Mouse (Mus musculus): ENCODE results near the gene Fitm2. TPM values are rescaled to one million over a fixed set of nuclear protein-coding genes. Genes with fewer than 3 reads are reported as not detected.

Fitm2 gene
- polyA plus RNA-seq, 1 experiment from 2014 or later, result 14.2 TPM

DNA sequence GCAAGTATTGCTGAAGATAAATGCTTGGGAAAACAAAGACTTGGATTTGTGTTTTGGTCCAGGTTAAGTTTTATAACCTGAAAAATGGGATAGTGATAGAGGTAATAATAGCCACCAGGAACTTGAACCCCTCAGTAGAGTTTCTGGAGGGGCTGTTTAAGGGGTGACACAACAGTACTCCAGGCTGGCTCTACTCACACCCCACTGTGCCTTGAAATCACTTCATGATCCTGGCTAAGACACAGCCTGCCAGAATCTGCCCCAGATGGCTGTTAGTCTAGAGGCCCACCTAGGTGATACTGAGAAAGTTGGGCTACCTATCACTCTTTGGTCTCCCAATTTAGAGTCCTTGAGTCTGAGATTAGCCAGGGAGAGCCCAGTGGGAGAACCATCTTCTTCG, 32.9 kb downstream of the Fitm2 start:
- Histone ChIP-seq H3K4me3 (peak overlapping the region; percentile 70), H3K27me3 (replicated peaks) (no peaks in the 10 kb centered on the region), H3K9ac (peak overlapping the region; percentile 85), H3K27ac (no peak overlapping the region), H3K4me2 (replicated peaks) (peak overlapping the region; percentile 64), H3K36me3 (no peaks in the 10 kb centered on the region), H3K4me1 (peaks cover 32% of the 10 kb centered on the region), H3K9me3 (no peaks in the 10 kb centered on the region)
- no peak for ATAC-seq (ENCODE audit: low FRiP score, low read depth)
- 80% methylated on average over 1 of the region's 1 CpGs for WGBS

- WGBS, result 1% methylated on average over 30 of the region's 30 CpGs
- no peaks in the 10 kb centered on the region for H3K36me3 ChIP-seq
- no peaks in the 10 kb centered on the region for H3K27me3 ChIP-seq (replicated peaks)
- peak; percentile 59 for ATAC-seq (ENCODE audit: low FRiP score, low read depth)
- H3K4me1 ChIP-seq, result peaks cover 32% of the 10 kb centered on the region
- peak overlapping the region; percentile 64 for H3K4me2 ChIP-seq (replicated peaks)
- no peaks in the 10 kb centered on the region for H3K9me3 ChIP-seq
- peak overlapping the region; percentile 85 for H3K9ac ChIP-seq
- H3K27ac ChIP-seq, result peak overlapping the region; percentile 55
- peak overlapping the region; percentile 70 for H3K4me3 ChIP-seq
Measured at GRCm38 (mm10) chr2:163438619-163439451, 33.6 kb downstream of the Fitm2 start.

GRCm38 (mm10) chr2:163438246-163438618, 34.2 kb downstream of the Fitm2 start, which contains the start of gene Gdap1l1:
Gene Gdap1l1, plus strand, starts transcription at chr2:163438476.
- ATAC-seq (ENCODE audit: low FRiP score, low read depth), result peak; percentile 82
- no peaks in the 10 kb centered on the region for H3K9me3 ChIP-seq
- peak within 1 kb of the TSS; percentile 70 for H3K4me3 ChIP-seq
- peak within 1 kb of the TSS; percentile 64 for H3K4me2 ChIP-seq (replicated peaks)
- 1% methylated on average over 18 of the region's 18 CpGs for WGBS
- peak within 1 kb of the TSS; percentile 85 for H3K9ac ChIP-seq
- H3K27ac ChIP-seq, result peak within 1 kb of the TSS; percentile 55
- H3K4me1 ChIP-seq, result peaks cover 32% of the 10 kb centered on the region
- no peaks in the 10 kb centered on the region for H3K27me3 ChIP-seq (replicated peaks)
- no peaks in the 10 kb centered on the region for H3K36me3 ChIP-seq

DNA sequence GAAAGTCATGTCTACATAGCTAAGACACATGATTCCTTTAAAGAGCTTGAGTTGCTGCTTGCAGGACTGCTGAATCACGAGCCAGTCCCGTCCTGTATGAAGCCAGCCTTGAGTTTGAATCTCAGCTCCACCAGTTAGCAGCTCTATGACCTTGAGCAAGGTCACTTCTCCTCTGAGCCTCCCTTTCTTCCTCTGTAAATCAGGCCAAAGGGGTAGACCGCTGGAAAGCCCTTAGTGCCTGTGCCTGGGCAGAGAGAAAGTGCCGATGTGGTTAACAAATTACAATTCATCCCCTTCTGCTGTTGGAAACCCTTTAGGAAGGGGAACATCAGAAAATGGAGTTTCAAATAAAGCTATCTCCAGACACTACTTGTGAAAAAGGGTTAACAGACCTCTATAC, 34.6 kb downstream of the Fitm2 start:
- no peaks in the 10 kb centered on the region for H3K9me3 ChIP-seq
- H3K4me2 ChIP-seq (replicated peaks), result peak overlapping the region; percentile 64
- H3K27me3 ChIP-seq (replicated peaks), result no peaks in the 10 kb centered on the region
- no peak overlapping the region for H3K27ac ChIP-seq
- ATAC-seq (ENCODE audit: low FRiP score, low read depth), result peak; percentile 19; the same call in 1 of the 2 replicates
- peaks cover 32% of the 10 kb centered on the region for H3K4me1 ChIP-seq
- 40% methylated on average over 4 of the region's 4 CpGs for WGBS
- peak overlapping the region; percentile 85; the same call in 1 of the 2 replicates for H3K9ac ChIP-seq
- peak overlapping the region; percentile 70 for H3K4me3 ChIP-seq
- H3K36me3 ChIP-seq, result no peaks in the 10 kb centered on the region

DNA sequence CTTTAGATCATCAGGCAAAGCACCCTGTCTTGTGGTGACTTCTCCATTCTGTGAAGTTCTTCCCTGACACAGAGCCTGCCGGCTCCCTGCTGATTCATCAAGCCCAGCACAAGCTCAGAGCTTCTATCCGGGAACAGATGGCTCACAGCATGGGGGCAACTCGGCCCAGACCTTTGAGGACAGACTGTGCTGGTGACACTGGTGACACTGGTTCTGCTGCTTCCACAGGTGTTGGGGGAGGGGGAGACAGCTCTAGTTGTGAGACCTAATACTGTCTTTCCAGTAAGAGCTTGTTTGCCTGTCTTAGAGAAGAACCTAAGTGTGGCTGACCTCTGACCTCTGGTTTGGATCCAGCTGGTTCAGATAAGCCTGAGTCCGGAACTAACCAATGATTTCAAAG, 38.5 kb downstream of the Fitm2 start:
- no peak for ATAC-seq (ENCODE audit: low FRiP score, low read depth)
- no peak overlapping the region for H3K4me2 ChIP-seq (replicated peaks)
- 18% methylated on average over 4 of the region's 4 CpGs for WGBS

GRCm38 (mm10) chr2:163431289-163431688, 41.1 kb downstream of the Fitm2 start:
- H3K27me3 ChIP-seq (replicated peaks), result no peaks in the 10 kb centered on the region
- H3K4me3 ChIP-seq, result no peak overlapping the region
- no peak overlapping the region for H3K9ac ChIP-seq
- ATAC-seq (ENCODE audit: low FRiP score, low read depth), result no peak
- no peaks in the 10 kb centered on the region for H3K36me3 ChIP-seq
- no peak overlapping the region for H3K27ac ChIP-seq
- WGBS, result 88% methylated on average over 9 of the region's 9 CpGs
- no peaks in the 10 kb centered on the region for H3K4me1 ChIP-seq
- H3K9me3 ChIP-seq, result no peaks in the 10 kb centered on the region
- no peak overlapping the region for H3K4me2 ChIP-seq (replicated peaks)

More for the DNA sequence above, 38.5 kb downstream of the Fitm2 start:
- no peak overlapping the region for H3K27ac ChIP-seq
- no peak overlapping the region for H3K4me3 ChIP-seq
- H3K9me3 ChIP-seq, result no peaks in the 10 kb centered on the region
- H3K4me1 ChIP-seq, result 0 out of 2 replicates have a peak, but pooled peaks cover 12% of the 10 kb centered on the region
- no peaks in the 10 kb centered on the region for H3K36me3 ChIP-seq
- H3K9ac ChIP-seq, result no peak overlapping the region
- no peaks in the 10 kb centered on the region for H3K27me3 ChIP-seq (replicated peaks)

DNA sequence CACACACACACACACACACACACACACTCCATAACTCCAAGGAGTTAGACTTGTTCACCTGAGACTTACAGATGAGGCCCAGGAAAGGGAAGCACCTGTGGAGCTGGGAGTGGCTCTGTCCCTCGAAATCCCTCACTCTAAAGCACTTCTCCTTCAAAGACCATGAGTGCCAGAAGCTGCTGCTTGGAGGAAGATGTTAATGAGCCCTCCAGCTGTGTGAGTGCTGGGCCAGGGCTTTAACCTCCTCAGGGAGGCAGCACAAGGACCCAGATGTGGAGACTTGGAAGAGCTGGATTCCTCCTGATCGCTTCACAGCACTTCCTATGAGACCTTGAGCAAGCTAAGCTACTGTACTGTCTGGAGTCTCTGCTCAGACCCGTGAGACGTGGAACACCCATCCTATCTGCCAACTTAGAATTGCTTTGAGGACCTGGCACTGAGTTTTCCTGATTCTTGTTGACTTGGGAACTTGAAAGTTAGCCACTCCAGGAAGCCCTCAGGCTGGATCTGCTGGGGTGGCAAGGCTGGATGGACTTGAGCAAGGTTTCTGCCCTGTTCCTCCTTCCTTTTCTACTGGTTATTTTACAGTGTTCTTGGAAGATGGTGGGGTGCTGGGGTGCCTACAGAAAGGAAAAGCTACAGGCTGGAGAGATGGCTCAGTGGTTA, 44.0 kb downstream of the Fitm2 start:
- ATAC-seq (ENCODE audit: low FRiP score, low read depth), result no peak

DNA sequence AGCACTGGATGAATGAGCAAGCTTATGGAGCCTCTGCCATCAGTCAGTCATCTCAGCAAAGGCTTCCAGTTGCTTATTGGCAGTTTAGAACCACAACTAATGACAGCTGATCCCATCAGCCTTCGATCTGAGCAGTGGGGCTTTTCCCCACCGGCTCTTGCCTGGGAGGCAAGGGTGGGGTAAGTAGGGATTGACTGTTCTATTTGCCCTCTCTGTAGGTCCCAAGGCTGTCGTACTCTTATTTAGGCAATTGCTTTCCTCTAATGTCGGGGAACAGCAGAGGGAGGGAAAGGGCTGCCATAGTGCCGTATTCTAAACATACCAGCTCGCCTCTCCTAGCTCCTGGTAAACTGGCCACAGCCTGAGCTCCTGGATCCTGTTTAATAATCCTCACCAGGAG, 47.8 kb downstream of the Fitm2 start, which contains the start of gene Oser1:
Gene Oser1 (minus strand): TSS at position 101 of the 400 bp plus-strand sequence.
- ATAC-seq (ENCODE audit: low FRiP score, low read depth), result no peak
- H3K9ac ChIP-seq, result no peak within 1 kb of the TSS
- no peak within 1 kb of the TSS for H3K27ac ChIP-seq
- no peak within 1 kb of the TSS for H3K4me2 ChIP-seq (replicated peaks)
- H3K36me3 ChIP-seq, result no peaks in the 10 kb centered on the region
- H3K4me3 ChIP-seq, result no peak within 1 kb of the TSS
- H3K27me3 ChIP-seq (replicated peaks), result no peaks in the 10 kb centered on the region
- WGBS, result 78% methylated on average over 6 of the region's 6 CpGs
- peaks cover 5% of the 10 kb centered on the region for H3K4me1 ChIP-seq
- H3K9me3 ChIP-seq, result no peaks in the 10 kb centered on the region

More for the DNA sequence above, 44.0 kb downstream of the Fitm2 start:
- Histone ChIP-seq H3K36me3 (no peaks in the 10 kb centered on the region), H3K27ac (no peak overlapping the region), H3K4me1 (no peaks in the 10 kb centered on the region), H3K4me3 (no peak overlapping the region), H3K9ac (no peak overlapping the region), H3K27me3 (replicated peaks) (no peaks in the 10 kb centered on the region), H3K4me2 (replicated peaks) (no peak overlapping the region), H3K9me3 (no peaks in the 10 kb centered on the region)
- WGBS, result 47% methylated on average over 4 of the region's 4 CpGs

- Histone ChIP-seq H3K4me2 (replicated peaks) (no peak overlapping the region), H3K27me3 (replicated peaks) (no peaks in the 10 kb centered on the region), H3K27ac (no peak overlapping the region), H3K4me1 (peaks cover 12% of the 10 kb centered on the region), H3K9me3 (no peaks in the 10 kb centered on the region), H3K4me3 (no peak overlapping the region), H3K9ac (no peak overlapping the region), H3K36me3 (no peaks in the 10 kb centered on the region)
- 85% methylated on average over 9 of the region's 9 CpGs for WGBS
- no peak for ATAC-seq (ENCODE audit: low FRiP score, low read depth)
Measured at GRCm38 (mm10) chr2:163422895-163423660, 49.4 kb downstream of the Fitm2 start.

- H3K9me3 ChIP-seq, result no peaks in the 10 kb centered on the region
- H3K4me2 ChIP-seq (replicated peaks), result peak overlapping the region; percentile 89
- H3K36me3 ChIP-seq, result no peaks in the 10 kb centered on the region
- no peak for ATAC-seq (ENCODE audit: low FRiP score, low read depth)
- H3K27me3 ChIP-seq (replicated peaks), result no peaks in the 10 kb centered on the region
- H3K27ac ChIP-seq, result no peak overlapping the region
- peak overlapping the region; percentile 65 for H3K9ac ChIP-seq
- H3K4me3 ChIP-seq, result peak overlapping the region; percentile 98
- H3K4me1 ChIP-seq, result peaks cover 19% of the 10 kb centered on the region
- 42% methylated on average over 10 of the region's 10 CpGs for WGBS
Measured at GRCm38 (mm10) chr2:163420366-163420886, 52.0 kb downstream of the Fitm2 start.

DNA sequence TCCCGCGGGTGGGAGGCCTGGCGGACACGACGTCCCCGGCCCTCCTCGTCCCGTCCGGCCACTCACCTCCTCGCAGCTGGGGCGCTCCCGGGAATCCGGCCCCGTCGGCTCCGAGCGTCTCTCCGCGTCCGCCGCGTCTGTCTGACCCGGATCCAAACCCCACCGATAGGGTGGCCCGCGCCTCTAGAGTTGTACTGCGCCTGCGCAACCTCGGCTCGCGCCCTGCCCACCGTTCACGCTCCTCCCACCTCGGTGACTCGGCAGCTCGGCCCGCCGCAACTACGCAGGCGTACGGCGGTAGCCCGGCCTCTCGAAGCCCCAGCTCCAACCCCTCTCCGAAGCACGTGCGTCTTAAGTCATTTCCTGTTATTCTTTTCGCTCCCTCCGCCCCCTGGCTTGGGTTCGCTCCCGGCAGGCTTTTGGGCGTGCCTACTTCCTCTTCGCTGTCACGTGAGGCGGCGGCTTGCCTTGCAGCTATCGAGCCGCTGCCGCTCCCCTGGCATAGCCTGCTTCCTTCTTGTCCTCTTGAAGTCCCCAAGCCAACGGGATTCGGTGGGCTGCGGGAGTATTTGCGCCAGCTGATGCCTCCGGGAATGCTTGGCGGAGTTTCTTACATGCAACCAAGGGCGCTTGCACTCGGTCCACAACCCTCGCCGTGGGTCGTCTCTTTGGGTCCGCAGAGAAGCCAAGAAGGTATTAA, 52.9 kb downstream of the Fitm2 start:
- H3K9ac ChIP-seq, result peak overlapping the region; percentile 85
- ATAC-seq (ENCODE audit: low FRiP score, low read depth), result peak; percentile 99
- H3K4me1 ChIP-seq, result peaks cover 19% of the 10 kb centered on the region
- peak overlapping the region; percentile 33 for H3K27ac ChIP-seq
- H3K4me3 ChIP-seq, result peak overlapping the region; percentile 98
- H3K36me3 ChIP-seq, result peaks cover 2% of the 10 kb centered on the region; the same call in 1 of the 2 replicates
- peak overlapping the region; percentile 89 for H3K4me2 ChIP-seq (replicated peaks)
- H3K27me3 ChIP-seq (replicated peaks), result no peaks in the 10 kb centered on the region
- H3K9me3 ChIP-seq, result no peaks in the 10 kb centered on the region
- WGBS, result under 1% methylated on average over 71 of the region's 71 CpGs
